Mouse (Mus musculus): Measurements from ENCODE around the gene Dr1. TPM values are rescaled to one million over a fixed set of nuclear protein-coding genes. Genes with fewer than 3 reads are reported as not detected.

Dr1 gene
- total RNA-seq, 2 experiments from 2014 or later = 15.3 to 18.2 TPM

GRCm38 (mm10) chr5:108286957-108287356, 18.3 kb downstream of the Dr1 start:
- TF ChIP-seq CTCF (IDR thresholded peaks at IDR 0.05) = no peak
- no peak overlapping the region for H3K27ac ChIP-seq
- no peak for DNase-seq
- H3K4me3 ChIP-seq = no peak overlapping the region
- intact Hi-C loops (cut with DNase I) = no loop called here

DNA sequence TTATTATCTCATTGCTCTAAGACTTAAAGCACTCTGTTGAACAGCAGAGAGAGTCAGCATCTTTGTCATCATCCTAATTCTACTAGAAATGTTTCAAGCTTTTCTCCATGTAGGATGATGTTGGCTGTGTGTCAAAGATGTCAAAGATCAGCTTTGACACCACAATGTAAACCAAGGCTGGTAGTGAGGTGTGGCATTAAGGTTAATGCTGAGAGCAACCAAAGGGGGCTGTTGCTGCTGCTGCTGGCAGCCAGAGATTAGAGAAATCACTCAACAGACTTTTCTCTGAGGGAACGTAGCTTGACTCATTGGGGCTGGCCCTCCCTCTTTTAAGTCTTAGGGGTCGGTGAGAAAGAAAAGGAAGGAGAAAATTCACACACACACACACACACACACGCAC, 32.9 kb downstream of the Dr1 start:
- TF ChIP-seq CTCF (IDR thresholded peaks at IDR 0.05) = no peak
- intact Hi-C loops (cut with DNase I) = no loop called here
- DNase-seq = no peak
- H3K4me3 ChIP-seq = no peak overlapping the region
- H3K27ac ChIP-seq = no peak overlapping the region

- Histone ChIP-seq H3K27ac (peak within 1 kb of the TSS; percentile 94), H3K4me3 (peak within 1 kb of the TSS; percentile 90)
- peak; percentile 96 for DNase-seq
- TF ChIP-seq CTCF (IDR thresholded peaks at IDR 0.05) = peak; percentile 11; the same call in 1 of the 2 replicates
- intact Hi-C loops (cut with DNase I) = loop anchor here (2.0 kb wide), 1 partner anchor 44 kb away; the partner anchor contains the start of gene Dr1
Measured at GRCm38 (mm10) chr5:108312224-108313064, 43.7 kb downstream of the Dr1 start, which contains the start of gene Pigg. TSS of gene Pigg (plus strand) at chr5:108312609.

- DNase-seq = no peak
- intact Hi-C loops (cut with DNase I) = loop anchor here (2.0 kb wide), 1 partner anchor 44 kb away; the partner anchor contains the start of gene Dr1
- Histone ChIP-seq H3K4me3 (peak overlapping the region; percentile 90), H3K27ac (peak overlapping the region; percentile 94)
- TF ChIP-seq CTCF (IDR thresholded peaks at IDR 0.05) = no peak
Measured at GRCm38 (mm10) chr5:108313065-108313860, 44.6 kb downstream of the Dr1 start.

Other genes starting within 250 kb of the Dr1 start
- 10 to 100 TPM; 11.1 to 14.2 TPM for gene Mtf2, start 203.2 kb upstream of the Dr1 start, total RNA-seq (2021)
- gene Tmed5, start 136.3 kb upstream of the Dr1 start, total RNA-seq (2021) = 10 to 100 TPM; 26.3 to 33.1 TPM
- gene Ccdc18, start 136.0 kb upstream of the Dr1 start, total RNA-seq (2021) = not detected
- gene Pigg, start 43.7 kb downstream of the Dr1 start, total RNA-seq (2021) = 1 to 10 TPM; 3.4 to 5.0 TPM
- gene Gm42517, start 99.0 kb downstream of the Dr1 start, total RNA-seq (2021) = under 1 TPM; 0.13 to 0.28 TPM
- gene Pde6b, start 119.5 kb downstream of the Dr1 start, total RNA-seq (2021) = not detected
- 100 to 1,000 TPM; 595 to 950 TPM for gene Atp5k, start 165.6 kb downstream of the Dr1 start, total RNA-seq (2021)
- gene Mfsd7a, start 180.0 kb downstream of the Dr1 start, total RNA-seq (2021) = 1 to 10 TPM in 1 of 2 experiments, under 1 TPM in 1; 0.92 to 1.3 TPM
- 10 to 100 TPM; 34.3 to 42.6 TPM for gene Pcgf3, start 192.3 kb downstream of the Dr1 start, total RNA-seq (2021)

All from gastrocnemius, adult 2 months (tissue).